Mouse (Mus musculus): Measurements from ENCODE around the gene Hand1. TPM values are rescaled to one million over a fixed set of nuclear protein-coding genes. Genes with fewer than 3 reads are reported as not detected.
A peak's percentile ranks its signal among the peaks of the same experiment; 100 is the strongest.

The Hand1 gene
- polyA plus RNA-seq, 1 experiment, result not detected

DNA sequence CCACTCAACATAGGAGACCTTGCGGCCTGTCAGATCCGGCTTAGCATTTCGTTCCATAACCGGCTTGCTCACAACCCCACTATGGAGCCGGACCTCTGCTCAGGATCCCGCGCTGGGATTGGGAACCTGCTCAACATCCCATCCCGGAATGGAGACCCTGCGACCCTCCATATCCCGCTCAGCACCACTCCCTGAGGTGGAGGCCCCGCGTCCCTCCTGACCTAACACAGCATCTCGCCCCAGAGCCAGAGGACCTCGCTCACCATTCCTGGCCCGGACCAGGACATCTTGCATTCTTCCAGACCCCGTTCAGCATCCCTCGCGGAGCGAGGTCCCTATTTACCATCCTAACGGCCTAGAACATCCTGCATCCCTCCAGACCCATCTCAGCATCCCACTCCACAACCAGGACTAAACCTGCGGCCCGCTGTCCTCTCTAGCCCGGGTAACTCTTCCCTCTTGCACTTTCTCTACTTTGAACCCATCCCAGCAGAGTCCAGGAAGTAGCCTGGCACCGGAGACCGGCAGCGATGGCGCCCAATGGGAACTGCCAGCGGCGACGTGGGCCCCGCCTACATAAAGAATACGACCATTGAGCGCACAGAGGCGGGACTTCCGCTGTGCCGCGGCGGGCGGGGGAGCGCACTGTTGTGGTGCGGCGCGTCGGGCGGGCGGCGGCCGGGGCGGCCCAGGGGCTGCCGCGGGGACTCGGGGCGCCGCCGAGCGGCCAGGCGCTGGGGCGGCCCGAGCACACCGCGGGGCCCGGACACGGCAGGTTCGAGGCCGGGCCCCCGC is 31.4 kb downstream of the Hand1 start, which contains the start of gene Sap30l:
Gene Sap30l, plus strand, starts transcription at position 667 of the 795 bp plus-strand sequence.
- H3K36me3 ChIP-seq (ENCODE audit: control insufficient read depth, insufficient read depth), result no peaks in the 10 kb centered on the region
- peaks cover 13% of the 10 kb centered on the region for H3K79me3 ChIP-seq (ENCODE audit: low read depth)
- no peaks in the 10 kb centered on the region for H3K27me3 ChIP-seq (ENCODE audit: control insufficient read depth, insufficient read depth, insufficient read length)
- H3K4me3 ChIP-seq (ENCODE audit: insufficient read depth, poor library complexity, severe bottlenecking), result peak within 1 kb of the TSS; percentile 85
- H3ac ChIP-seq (ENCODE audit: control insufficient read depth, insufficient read length, low read depth), result peak within 1 kb of the TSS; percentile 94
- peaks cover 37% of the 10 kb centered on the region for H3K79me2 ChIP-seq (ENCODE audit: control insufficient read depth, insufficient read depth)
- TF ChIP-seq MYOD1 (IDR thresholded peaks at IDR 0.05; ENCODE audit: control insufficient read depth, insufficient read length, low read depth) (no peak), CTCF (IDR thresholded peaks at IDR 0.05; ENCODE audit: control insufficient read depth, insufficient read depth, insufficient read length) (peak; percentile 7)

GRCm38 (mm10) chr11:57800266-57800951 is 32.2 kb downstream of the Hand1 start:
- Histone ChIP-seq H3K4me3 (ENCODE audit: insufficient read depth, poor library complexity, severe bottlenecking) (peak overlapping the region; percentile 85), H3K79me2 (ENCODE audit: control insufficient read depth, insufficient read depth) (peaks cover 37% of the 10 kb centered on the region), H3ac (ENCODE audit: control insufficient read depth, insufficient read length, low read depth) (peak overlapping the region; percentile 66), H3K27me3 (ENCODE audit: control insufficient read depth, insufficient read depth, insufficient read length) (no peaks in the 10 kb centered on the region), H3K79me3 (ENCODE audit: low read depth) (peaks cover 13% of the 10 kb centered on the region), H3K36me3 (ENCODE audit: control insufficient read depth, insufficient read depth) (no peaks in the 10 kb centered on the region)
- TF ChIP-seq MYOG (IDR thresholded peaks at IDR 0.05; ENCODE audit: control insufficient read depth, extremely low read depth, insufficient read length) (no peak), CEBPB (IDR thresholded peaks at IDR 0.05; ENCODE audit: low read depth) (no peak), USF1 (IDR thresholded peaks at IDR 0.05; ENCODE audit: low read depth) (no peak), FOSL1 (IDR thresholded peaks at IDR 0.05; ENCODE audit: insufficient read depth, low read length, poor library complexity, severe bottlenecking) (no peak), MYOD1 (IDR thresholded peaks at IDR 0.05; ENCODE audit: control insufficient read depth, insufficient read length, low read depth) (no peak), MAX (IDR thresholded peaks at IDR 0.05) (no peak), CTCF (IDR thresholded peaks at IDR 0.05; ENCODE audit: control insufficient read depth, insufficient read depth, insufficient read length) (no peak)

- Histone ChIP-seq H3K4me3 (ENCODE audit: insufficient read depth, poor library complexity, severe bottlenecking) (no peak overlapping the region), H3K79me2 (ENCODE audit: control insufficient read depth, insufficient read depth) (peaks cover 37% of the 10 kb centered on the region), H3K36me3 (ENCODE audit: control insufficient read depth, insufficient read depth) (no peaks in the 10 kb centered on the region), H3ac (ENCODE audit: control insufficient read depth, insufficient read length, low read depth) (no peak overlapping the region), H3K27me3 (ENCODE audit: control insufficient read depth, insufficient read depth, insufficient read length) (no peaks in the 10 kb centered on the region), H3K79me3 (ENCODE audit: low read depth) (peaks cover 13% of the 10 kb centered on the region)
- TF ChIP-seq MYOG (IDR thresholded peaks at IDR 0.05; ENCODE audit: control insufficient read depth, extremely low read depth, insufficient read length) (no peak), MYOD1 (IDR thresholded peaks at IDR 0.05; ENCODE audit: control insufficient read depth, insufficient read length, low read depth) (no peak)
Observed at GRCm38 (mm10) chr11:57799456-57799855, 33.2 kb downstream of the Hand1 start.

DNA sequence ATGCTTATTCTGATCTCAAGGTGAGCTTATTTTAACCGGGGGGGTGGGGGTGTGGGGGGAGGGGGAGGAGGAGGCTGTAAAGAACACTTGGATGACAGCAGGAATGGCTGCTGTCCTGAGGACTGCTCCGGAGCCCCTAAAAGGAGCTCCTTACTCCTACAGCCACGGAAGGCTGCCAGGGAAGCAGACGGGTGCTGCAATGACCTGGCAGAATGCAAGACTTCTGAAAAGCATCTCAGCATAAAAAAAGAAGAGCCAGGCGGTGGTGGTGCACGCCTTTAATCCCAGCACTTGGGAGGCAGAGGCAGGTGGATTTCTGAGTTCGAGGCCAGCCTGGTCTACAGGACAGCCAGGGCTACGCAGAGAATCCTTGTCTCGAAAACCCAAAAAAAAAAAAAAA is 34.8 kb downstream of the Hand1 start:
- H3ac ChIP-seq (ENCODE audit: control insufficient read depth, insufficient read length, low read depth), result no peak overlapping the region
- H3K27me3 ChIP-seq (ENCODE audit: control insufficient read depth, insufficient read depth, insufficient read length), result no peaks in the 10 kb centered on the region
- peaks cover 21% of the 10 kb centered on the region for H3K79me2 ChIP-seq (ENCODE audit: control insufficient read depth, insufficient read depth)
- peaks cover 8% of the 10 kb centered on the region for H3K79me3 ChIP-seq (ENCODE audit: low read depth)
- TF ChIP-seq MAX (IDR thresholded peaks at IDR 0.05) (no peak), CEBPB (IDR thresholded peaks at IDR 0.05; ENCODE audit: low read depth) (no peak), CTCF (IDR thresholded peaks at IDR 0.05; ENCODE audit: control insufficient read depth, insufficient read depth, insufficient read length) (no peak), USF1 (IDR thresholded peaks at IDR 0.05; ENCODE audit: low read depth) (no peak), MYOD1 (IDR thresholded peaks at IDR 0.05; ENCODE audit: control insufficient read depth, insufficient read length, low read depth) (no peak), MYOG (IDR thresholded peaks at IDR 0.05; ENCODE audit: control insufficient read depth, extremely low read depth, insufficient read length) (no peak), FOSL1 (IDR thresholded peaks at IDR 0.05; ENCODE audit: insufficient read depth, low read length, poor library complexity, severe bottlenecking) (no peak)
- no peaks in the 10 kb centered on the region for H3K36me3 ChIP-seq (ENCODE audit: control insufficient read depth, insufficient read depth)
- H3K4me3 ChIP-seq (ENCODE audit: insufficient read depth, poor library complexity, severe bottlenecking), result no peak overlapping the region

DNA sequence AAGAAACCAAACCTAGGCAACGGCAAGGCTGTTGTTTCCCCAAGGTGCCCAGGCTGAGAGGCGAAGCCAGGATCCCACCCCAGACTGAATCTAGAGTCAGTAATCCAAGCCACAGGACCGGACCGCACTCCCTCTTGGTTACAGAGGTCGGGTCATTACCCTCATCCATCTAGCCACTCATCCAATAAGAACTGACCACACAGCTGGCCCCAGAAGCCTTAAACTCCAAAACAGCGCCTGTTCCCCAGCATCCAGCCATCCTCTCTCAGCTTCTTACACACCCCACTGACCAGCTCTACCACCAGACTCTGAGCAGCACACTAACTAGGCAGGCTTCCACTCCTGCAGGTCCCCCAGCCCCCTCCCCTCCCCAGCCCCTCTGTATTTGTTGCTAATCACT is 37.5 kb downstream of the Hand1 start:
- TF ChIP-seq USF1 (IDR thresholded peaks at IDR 0.05; ENCODE audit: low read depth), result no peak
- no peak for TF ChIP-seq MAX (IDR thresholded peaks at IDR 0.05)
- no peak for TF ChIP-seq CEBPB (IDR thresholded peaks at IDR 0.05; ENCODE audit: low read depth)
- TF ChIP-seq MYOD1 (IDR thresholded peaks at IDR 0.05; ENCODE audit: control insufficient read depth, insufficient read length, low read depth), result no peak
- no peak for TF ChIP-seq MYOG (IDR thresholded peaks at IDR 0.05; ENCODE audit: control insufficient read depth, extremely low read depth, insufficient read length)
- no peak for TF ChIP-seq FOSL1 (IDR thresholded peaks at IDR 0.05; ENCODE audit: insufficient read depth, low read length, poor library complexity, severe bottlenecking)
- no peak for TF ChIP-seq CTCF (IDR thresholded peaks at IDR 0.05; ENCODE audit: control insufficient read depth, insufficient read depth, insufficient read length)
- no peaks in the 10 kb centered on the region for H3K79me2 ChIP-seq (ENCODE audit: control insufficient read depth, insufficient read depth)
- H3K4me3 ChIP-seq (ENCODE audit: insufficient read depth, poor library complexity, severe bottlenecking), result no peak overlapping the region
- no peaks in the 10 kb centered on the region for H3K79me3 ChIP-seq (ENCODE audit: low read depth)
- H3K36me3 ChIP-seq (ENCODE audit: control insufficient read depth, insufficient read depth), result no peaks in the 10 kb centered on the region
- no peak overlapping the region for H3ac ChIP-seq (ENCODE audit: control insufficient read depth, insufficient read length, low read depth)
- no peaks in the 10 kb centered on the region for H3K27me3 ChIP-seq (ENCODE audit: control insufficient read depth, insufficient read depth, insufficient read length)

Data from C2C12 (cell line).